Mouse (Mus musculus) cerebellum, adult 2 months (tissue): Measurements from ENCODE around the gene Clgn.

Experiments used
- CTCF ChIP-seq: fragments of 200-500 bp; IDR thresholded peaks from 2 replicates; pipeline ENCODE4 v1.5.1; 2011; ENCODE audit warnings: low read depth, mild to moderate bottlenecking, control low read depth, low read length, moderate library complexity, borderline replicate concordance; ENCODE audit not compliant: insufficient read depth
- POLR2A ChIP-seq: fragments of 200-500 bp; IDR thresholded peaks from 2 replicates; pipeline ENCODE4 v1.6.1; 2011; ENCODE audit warnings: low read length, control low read depth, borderline replicate concordance; ENCODE audit not compliant: insufficient read depth

DNA sequence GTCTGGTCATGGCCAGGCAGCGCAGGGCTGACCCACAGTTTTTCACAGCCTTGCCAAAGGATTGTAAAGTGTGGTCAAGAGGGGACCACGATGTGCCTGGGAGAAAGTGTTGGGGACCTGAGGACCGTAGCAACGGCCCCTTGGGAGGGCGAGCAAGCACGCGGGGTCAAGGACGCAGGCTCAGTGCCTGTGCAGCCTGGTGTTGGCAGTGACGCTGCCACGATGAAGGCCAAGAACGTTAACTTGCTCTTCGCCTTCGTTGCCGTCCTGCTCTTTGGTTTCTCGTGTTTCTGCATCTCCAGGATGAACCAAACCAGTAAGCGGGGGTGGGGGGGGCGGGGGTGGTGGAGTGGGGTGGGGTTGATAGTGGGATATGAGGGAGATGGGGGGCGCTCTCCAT, 41.4 kb upstream of the Clgn start, which contains the start of gene Mgat4d:
- TF ChIP-seq CTCF (no peak), POLR2A (no peak)
